28 mouse cellular contexts compared by ENCODE assay signal in the genomic region with DNA sequence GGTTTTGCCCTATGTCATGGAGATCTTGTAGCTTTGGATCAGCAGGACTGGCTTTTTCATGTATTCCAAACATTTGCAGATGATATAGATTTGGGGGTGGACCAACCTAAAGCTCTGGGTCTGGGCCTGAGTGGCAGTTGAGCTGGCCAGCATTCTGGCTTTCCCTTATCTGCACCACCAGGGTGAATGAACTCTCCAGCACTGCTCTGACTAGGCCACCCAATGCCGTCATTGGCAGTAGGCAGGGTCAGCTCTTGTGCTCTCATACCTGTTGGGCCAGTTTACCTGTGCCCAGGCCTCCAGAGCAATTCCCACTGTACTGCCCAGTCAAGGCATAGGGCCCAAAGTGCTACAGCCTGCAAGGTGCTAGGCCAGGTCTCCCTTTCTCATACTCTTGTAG.
DNase-seq lines count a peak whose midpoint lies in the region; ATAC-seq and TF ChIP-seq lines count a peak whose summit lies in the region.
"Had no signal": no experiment of that assay in that cellular context is flagged by ENCODE, and none has a peak within 500 bp of the region (broad histone marks: within the 10 kb centered on the region; RNA-seq: fewer than 3 reads in every experiment).

No protein-coding gene starts in this region.

- no peak for DNase-seq in forebrain, embryonic 11.5 days (ENCODE audit: low spot score)
- no peak for DNase-seq in hindbrain, embryonic 10.5 days (ENCODE audit: low spot score)
- DNase-seq in liver, embryonic 11.5 days (ENCODE audit: low spot score), result no peak
- DNase-seq in liver, postnatal 0 days, result no peak
- no peak for DNase-seq in layer of hippocampus, postnatal 36 days
- DNase-seq: adrenal gland, adult 2 months; cerebellum, adult 2 months; cerebellum, postnatal 14 days; gastrocnemius, postnatal 25 days; heart, adult 18-20 months; heart, postnatal 14 days; kidney, adult 2 months; kidney, postnatal 14 days; layer of hippocampus, adult 9-11 months; liver; midbrain, embryonic 14.5 days; thymus, postnatal 14 days had no signal

- no peak overlapping the region for H3K27ac ChIP-seq in forebrain, embryonic 11.5 days (ENCODE audit: low read depth, low read length)
- H3K27ac ChIP-seq in forebrain, embryonic 12.5 days, result no peak overlapping the region
- H3K27ac ChIP-seq in hindbrain, embryonic 12.5 days, result no peak overlapping the region
- H3K27ac ChIP-seq in hindbrain, embryonic 10.5 days, result no peak overlapping the region
- H3K27ac ChIP-seq in liver, embryonic 11.5 days (ENCODE audit: low read depth, low read length), result no peak overlapping the region
- H3K27ac ChIP-seq in liver, postnatal 0 days (ENCODE audit: low read depth), result no peak overlapping the region
- H3K27ac ChIP-seq: forebrain, embryonic 15.5 days; hindbrain, embryonic 14.5 days; left cerebral cortex, adult 2 months; liver, embryonic 15.5 days; lung, embryonic 15.5 days had no signal

- no peak for TF ChIP-seq CTCF in liver, postnatal 0 days (IDR thresholded peaks at IDR 0.05; ENCODE audit: low read depth)

- no peaks in the 10 kb centered on the region for H3K27me3 ChIP-seq in forebrain, embryonic 11.5 days (ENCODE audit: control insufficient read depth, insufficient read depth, low read length)
- H3K27me3 ChIP-seq in forebrain, embryonic 12.5 days, result no peaks in the 10 kb centered on the region
- no peaks in the 10 kb centered on the region for H3K27me3 ChIP-seq in hindbrain, embryonic 12.5 days
- no peaks in the 10 kb centered on the region for H3K27me3 ChIP-seq in hindbrain, embryonic 10.5 days (ENCODE audit: insufficient read depth, poor library complexity, severe bottlenecking)
- no peaks in the 10 kb centered on the region for H3K27me3 ChIP-seq in liver, embryonic 11.5 days (replicated peaks; ENCODE audit: control insufficient read depth, insufficient read depth, low read length)
- H3K27me3 ChIP-seq in liver, postnatal 0 days (ENCODE audit: insufficient read depth, low read length), result no peaks in the 10 kb centered on the region
- H3K27me3 ChIP-seq: CH12.LX; forebrain, embryonic 15.5 days; liver, embryonic 15.5 days; lung, embryonic 15.5 days had no signal

- ATAC-seq in forebrain, embryonic 11.5 days (replicated peaks; ENCODE audit: low FRiP score), result 0 out of 2 replicates have a peak, but pooled peaks have one; percentile 19
- no peak for ATAC-seq in forebrain, embryonic 12.5 days (ENCODE audit: low FRiP score)
- ATAC-seq in hindbrain, embryonic 12.5 days (ENCODE audit: low FRiP score), result 0 out of 2 replicates have a peak, but pooled peaks have one; percentile 32
- 0 out of 2 replicates have a peak, but pooled peaks have one; percentile 39 for ATAC-seq in liver, embryonic 11.5 days (replicated peaks; ENCODE audit: low FRiP score)
- ATAC-seq in liver, postnatal 0 days, result no peak
- ATAC-seq: activated CD4-positive, CD25-positive, alpha-beta regulatory T cell, adult 4 months; forebrain, embryonic 15.5 days had no signal

- H3K36me3 ChIP-seq in forebrain, embryonic 11.5 days (ENCODE audit: control insufficient read depth, insufficient read depth, low read length), result no peaks in the 10 kb centered on the region
- no peaks in the 10 kb centered on the region for H3K36me3 ChIP-seq in forebrain, embryonic 12.5 days (replicated peaks)
- no peaks in the 10 kb centered on the region for H3K36me3 ChIP-seq in hindbrain, embryonic 12.5 days
- no peaks in the 10 kb centered on the region for H3K36me3 ChIP-seq in hindbrain, embryonic 10.5 days
- no peaks in the 10 kb centered on the region for H3K36me3 ChIP-seq in liver, embryonic 11.5 days (ENCODE audit: control insufficient read depth, insufficient read depth, low read length)
- no peaks in the 10 kb centered on the region for H3K36me3 ChIP-seq in liver, postnatal 0 days (replicated peaks; ENCODE audit: insufficient read depth, low read length)
- H3K36me3 ChIP-seq: forebrain, embryonic 15.5 days; liver, embryonic 15.5 days; lung, embryonic 15.5 days had no signal

- no peaks in the 10 kb centered on the region for H3K9me3 ChIP-seq in forebrain, embryonic 11.5 days (ENCODE audit: control insufficient read depth, low read length)
- H3K9me3 ChIP-seq in forebrain, embryonic 12.5 days, result no peaks in the 10 kb centered on the region
- no peaks in the 10 kb centered on the region for H3K9me3 ChIP-seq in hindbrain, embryonic 12.5 days (replicated peaks)
- no peaks in the 10 kb centered on the region for H3K9me3 ChIP-seq in hindbrain, embryonic 10.5 days
- H3K9me3 ChIP-seq in liver, embryonic 11.5 days (ENCODE audit: control insufficient read depth, low read length), result no peaks in the 10 kb centered on the region
- no peaks in the 10 kb centered on the region for H3K9me3 ChIP-seq in liver, postnatal 0 days (ENCODE audit: low read length)
- H3K9me3 ChIP-seq: forebrain, embryonic 15.5 days; liver, embryonic 15.5 days; lung, embryonic 15.5 days had no signal

- no peak overlapping the region for H3K4me3 ChIP-seq in forebrain, embryonic 11.5 days (ENCODE audit: low read depth, low read length)
- no peak overlapping the region for H3K4me3 ChIP-seq in forebrain, embryonic 12.5 days (replicated peaks)
- no peak overlapping the region for H3K4me3 ChIP-seq in hindbrain, embryonic 12.5 days
- H3K4me3 ChIP-seq in hindbrain, embryonic 10.5 days, result no peak overlapping the region
- no peak overlapping the region for H3K4me3 ChIP-seq in liver, embryonic 11.5 days (ENCODE audit: low read depth, low read length)
- H3K4me3 ChIP-seq in liver, postnatal 0 days (ENCODE audit: low read depth, low read length), result no peak overlapping the region
- H3K4me3 ChIP-seq: erythroblast, embryonic 14.5 days; forebrain, embryonic 15.5 days; left cerebral cortex, adult 2 months; liver, embryonic 15.5 days; lung, embryonic 15.5 days had no signal

- no peaks in the 10 kb centered on the region for H3K4me1 ChIP-seq in forebrain, embryonic 11.5 days (replicated peaks; ENCODE audit: control insufficient read depth, insufficient read depth, low read length)
- H3K4me1 ChIP-seq in forebrain, embryonic 12.5 days, result no peaks in the 10 kb centered on the region
- no peaks in the 10 kb centered on the region for H3K4me1 ChIP-seq in hindbrain, embryonic 12.5 days
- H3K4me1 ChIP-seq in hindbrain, embryonic 10.5 days (replicated peaks), result no peaks in the 10 kb centered on the region
- no peaks in the 10 kb centered on the region for H3K4me1 ChIP-seq in liver, embryonic 11.5 days (replicated peaks; ENCODE audit: control insufficient read depth, insufficient read depth, low read length)
- no peaks in the 10 kb centered on the region for H3K4me1 ChIP-seq in liver, postnatal 0 days (ENCODE audit: insufficient read depth)
- H3K4me1 ChIP-seq: forebrain, embryonic 15.5 days; liver, embryonic 15.5 days; lung, embryonic 15.5 days had no signal

- no peak for TF ChIP-seq EP300 in liver, postnatal 0 days (IDR thresholded peaks at IDR 0.05; ENCODE audit: low read depth)

- H3K9ac ChIP-seq in forebrain, embryonic 11.5 days (ENCODE audit: low read length), result no peak overlapping the region
- H3K9ac ChIP-seq in forebrain, embryonic 12.5 days, result no peak overlapping the region
- no peak overlapping the region for H3K9ac ChIP-seq in hindbrain, embryonic 12.5 days
- H3K9ac ChIP-seq in liver, embryonic 11.5 days (ENCODE audit: low read depth, low read length), result no peak overlapping the region
- H3K9ac ChIP-seq in liver, postnatal 0 days (replicated peaks), result no peak overlapping the region
- H3K9ac ChIP-seq: forebrain, embryonic 15.5 days; hindbrain, embryonic 14.5 days; liver, embryonic 15.5 days; lung, embryonic 15.5 days had no signal

- WGBS in forebrain, embryonic 11.5 days, result 84% methylated on average over 1 of the region's 1 CpGs
- WGBS in forebrain, embryonic 12.5 days, result 88% methylated on average over 1 of the region's 1 CpGs
- WGBS in hindbrain, embryonic 12.5 days, result 86% methylated on average over 1 of the region's 1 CpGs
- 81% methylated on average over 1 of the region's 1 CpGs for WGBS in hindbrain, embryonic 10.5 days
- 68% methylated on average over 1 of the region's 1 CpGs for WGBS in liver, embryonic 11.5 days
- WGBS in liver, postnatal 0 days (ENCODE audit: insufficient replicate concordance), result 70% methylated on average over 1 of the region's 1 CpGs

- no peak overlapping the region for H3K4me2 ChIP-seq in forebrain, embryonic 11.5 days (ENCODE audit: low read depth, low read length, severe bottlenecking)
- H3K4me2 ChIP-seq in forebrain, embryonic 12.5 days, result no peak overlapping the region
- H3K4me2 ChIP-seq in hindbrain, embryonic 12.5 days (replicated peaks), result no peak overlapping the region
- no peak overlapping the region for H3K4me2 ChIP-seq in liver, embryonic 11.5 days
- H3K4me2 ChIP-seq in liver, postnatal 0 days (ENCODE audit: low read depth, low read length), result no peak overlapping the region
- H3K4me2 ChIP-seq: forebrain, embryonic 15.5 days; heart, embryonic 11.5 days; hindbrain, embryonic 14.5 days; liver, embryonic 15.5 days; lung, embryonic 15.5 days had no signal

Comparison
In these comparisons a context has a peak if more than half of its experiments do, and no peak if none do; other contexts are left out.
1. ATAC-seq: peak in forebrain, embryonic 11.5 days (single experiment), hindbrain, embryonic 12.5 days (single experiment) and liver, embryonic 11.5 days (single experiment); none in forebrain, embryonic 12.5 days (single experiment) and liver, postnatal 0 days (single experiment).